Mouse (Mus musculus): ENCODE data around the gene Anapc1. TPM values are rescaled to one million over a fixed set of nuclear protein-coding genes. Genes with fewer than 3 reads are reported as not detected.
"Not testable (repeated sequence)": the region's sequence is repeated elsewhere in the genome, so short reads cannot be mapped to it uniquely, and the experiment has no call there.

Anapc1 gene
- total RNA-seq, 1 experiment from 2014 or later: 127 TPM

DNA sequence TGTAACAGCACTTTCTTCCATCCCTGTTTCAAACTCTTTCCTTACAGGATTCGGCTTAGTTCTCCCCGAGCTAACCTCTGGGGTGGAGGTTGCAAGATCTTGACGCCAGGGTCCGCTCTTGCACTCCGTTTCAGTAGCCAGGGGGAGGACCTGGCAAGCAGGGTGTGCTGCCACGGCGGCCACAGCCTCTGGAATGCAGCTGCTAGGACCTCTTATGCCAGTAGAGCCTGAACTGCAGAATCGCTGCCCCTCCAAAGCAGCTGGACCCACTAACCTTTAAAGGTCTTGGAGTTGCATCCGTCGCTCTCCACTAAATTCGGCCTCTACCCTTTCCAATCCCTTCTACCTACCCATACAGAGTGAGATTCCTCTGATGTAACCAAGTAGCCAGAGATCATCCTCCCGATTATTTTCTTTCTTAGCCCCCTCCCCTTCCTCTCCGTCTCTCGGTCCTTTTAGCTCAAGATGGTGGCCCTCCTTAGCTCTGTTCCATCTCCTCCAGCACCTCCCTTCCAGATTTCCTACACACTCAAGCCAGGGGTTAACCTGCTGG is 11.0 kb upstream of the Anapc1 start:
- ATAC-seq (ENCODE audit: extremely low read depth, insufficient number of reproducible peaks, low FRiP score, poor library complexity, severe bottlenecking): no peak

DNA sequence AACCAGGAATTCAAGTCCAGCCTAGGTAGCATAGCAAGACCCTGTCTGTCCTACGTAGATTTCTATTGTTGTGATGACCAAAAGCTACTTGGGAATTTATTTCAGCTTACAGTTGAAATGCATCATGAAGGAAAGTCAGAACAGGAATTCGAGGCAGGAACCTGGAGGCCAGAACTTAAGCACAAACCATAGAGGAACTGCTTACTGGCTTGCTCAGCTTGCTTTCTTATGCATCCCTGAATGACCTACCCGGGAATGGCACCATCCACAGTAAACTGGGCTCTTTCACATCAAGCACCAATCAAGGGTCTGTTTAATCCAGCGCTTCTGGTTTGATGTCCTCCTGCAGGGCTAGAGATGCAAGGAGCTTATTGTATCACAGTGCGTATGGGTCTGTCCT is 10.4 kb upstream of the Anapc1 start:
- no peak for ATAC-seq (ENCODE audit: extremely low read depth, insufficient number of reproducible peaks, low FRiP score, poor library complexity, severe bottlenecking)

DNA sequence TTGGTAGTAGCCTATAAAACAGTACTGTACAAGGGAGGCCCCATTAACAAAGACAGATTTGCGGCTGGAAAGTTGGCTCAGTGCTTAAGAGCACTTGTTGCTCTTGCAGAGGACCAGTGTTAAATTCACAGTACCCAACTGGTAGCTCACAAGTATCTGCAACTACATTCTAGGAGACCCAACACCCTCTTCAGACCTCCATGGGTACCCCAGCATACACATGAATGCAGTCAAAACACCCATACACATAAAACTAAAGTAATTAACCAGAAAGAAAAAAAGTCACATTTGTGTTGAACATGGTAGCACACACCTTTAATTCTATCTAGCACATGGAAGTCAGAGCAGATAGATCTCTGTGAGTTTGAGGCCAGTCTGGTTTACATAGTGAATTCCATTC is 9.9 kb upstream of the Anapc1 start:
- no peak for ATAC-seq (ENCODE audit: extremely low read depth, insufficient number of reproducible peaks, low FRiP score, poor library complexity, severe bottlenecking)

DNA sequence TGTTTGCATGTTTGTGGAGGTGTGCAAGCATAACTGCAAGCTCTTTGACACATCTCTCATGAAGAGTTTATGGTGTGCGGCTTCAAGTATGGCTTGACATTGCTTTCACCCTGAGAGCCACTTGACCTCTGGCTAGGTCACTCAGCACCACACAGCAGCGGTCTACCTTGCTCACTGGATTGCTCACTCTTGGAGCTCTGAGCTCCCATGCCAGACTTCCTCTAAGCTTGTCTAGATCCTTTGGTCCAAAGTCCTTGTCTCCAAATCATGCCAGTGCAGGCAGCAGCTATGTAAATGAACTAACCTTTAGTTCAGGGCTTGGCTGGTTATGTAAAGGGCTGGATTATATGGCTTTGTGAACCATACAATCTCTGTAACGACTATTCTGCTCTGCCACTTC is 9.2 kb upstream of the Anapc1 start:
- no peak for ATAC-seq (ENCODE audit: extremely low read depth, insufficient number of reproducible peaks, low FRiP score, poor library complexity, severe bottlenecking)

DNA sequence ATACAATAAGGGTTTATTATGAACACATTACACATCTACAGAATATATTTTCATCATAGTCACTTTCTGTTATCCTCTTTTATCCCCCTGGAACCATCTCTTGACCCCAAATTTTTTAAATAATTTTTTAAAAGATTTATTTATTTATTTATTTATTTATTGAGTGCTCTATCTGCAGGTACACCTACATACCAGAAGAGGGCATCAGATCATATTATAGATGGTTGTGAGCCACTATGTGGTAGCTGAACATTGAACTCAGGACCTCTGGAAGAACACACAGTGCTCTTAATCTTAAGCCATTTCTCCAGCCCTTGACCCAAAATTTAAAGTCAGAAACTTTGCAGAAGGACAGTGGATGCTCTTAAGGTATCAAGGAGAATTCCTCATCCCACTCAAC is 7.4 kb upstream of the Anapc1 start:
- no peak for ATAC-seq (ENCODE audit: extremely low read depth, insufficient number of reproducible peaks, low FRiP score, poor library complexity, severe bottlenecking)

DNA sequence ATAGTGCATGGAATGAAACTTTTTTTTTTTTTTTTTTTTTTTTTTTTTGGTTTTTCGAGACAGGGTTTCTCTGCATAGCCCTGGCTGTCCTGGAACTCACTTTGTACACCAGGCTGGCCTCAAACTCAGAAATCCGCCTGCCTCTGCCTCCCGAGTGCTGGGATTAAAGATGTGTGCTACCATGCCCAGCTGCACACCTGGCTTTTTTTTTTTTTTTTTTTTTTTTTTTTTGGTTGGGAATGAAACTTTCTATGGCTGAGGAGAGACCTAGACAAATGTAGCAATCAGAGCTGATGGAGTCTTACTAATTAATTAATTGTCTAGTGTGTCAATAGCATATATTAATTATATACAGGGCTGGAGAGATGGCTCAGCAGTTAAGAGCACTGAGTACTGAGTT is 6.6 kb upstream of the Anapc1 start:
- not testable (repeated sequence) for ATAC-seq (ENCODE audit: extremely low read depth, insufficient number of reproducible peaks, low FRiP score, poor library complexity, severe bottlenecking)

DNA sequence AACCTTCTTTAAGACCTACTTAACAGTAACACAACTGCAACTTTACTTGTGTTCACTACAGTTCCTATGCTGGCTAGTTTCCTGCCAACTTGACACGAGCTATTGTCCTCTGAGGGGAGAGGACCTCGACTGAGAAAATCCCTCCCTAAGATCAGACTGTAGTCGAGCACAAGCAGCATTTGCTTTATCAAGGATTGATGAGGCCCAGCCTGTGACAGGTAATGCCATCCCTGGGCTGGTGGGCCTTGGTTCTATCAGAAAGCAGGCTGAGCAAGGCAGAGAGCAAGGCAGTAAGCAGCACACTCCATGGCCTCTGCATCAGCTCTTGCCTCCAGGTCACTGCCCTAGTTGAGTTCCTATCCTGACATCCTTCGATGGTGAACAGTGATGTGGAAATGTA is 6.0 kb upstream of the Anapc1 start:
- no peak for ATAC-seq (ENCODE audit: extremely low read depth, insufficient number of reproducible peaks, low FRiP score, poor library complexity, severe bottlenecking)

DNA sequence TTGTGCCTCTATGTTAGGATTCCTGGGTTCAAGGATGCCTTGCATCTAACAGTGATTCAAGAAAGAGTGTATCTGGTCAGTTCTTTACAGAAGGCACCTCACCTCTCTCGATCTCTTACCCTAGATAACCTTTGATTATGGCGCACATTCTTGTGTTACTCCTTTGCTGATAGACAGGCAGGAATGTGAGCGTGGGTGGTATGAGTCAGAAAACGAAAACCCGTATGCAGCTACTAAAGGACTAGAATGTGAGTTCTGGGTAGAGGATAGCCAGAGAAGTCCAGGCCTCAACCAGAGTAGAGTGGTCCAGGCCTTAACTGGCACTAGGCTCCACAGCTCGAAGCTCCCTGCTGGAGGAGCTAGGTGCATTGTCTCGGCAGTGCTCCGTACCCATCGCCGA is 5.6 kb upstream of the Anapc1 start:
- no peak for ATAC-seq (ENCODE audit: extremely low read depth, insufficient number of reproducible peaks, low FRiP score, poor library complexity, severe bottlenecking)

DNA sequence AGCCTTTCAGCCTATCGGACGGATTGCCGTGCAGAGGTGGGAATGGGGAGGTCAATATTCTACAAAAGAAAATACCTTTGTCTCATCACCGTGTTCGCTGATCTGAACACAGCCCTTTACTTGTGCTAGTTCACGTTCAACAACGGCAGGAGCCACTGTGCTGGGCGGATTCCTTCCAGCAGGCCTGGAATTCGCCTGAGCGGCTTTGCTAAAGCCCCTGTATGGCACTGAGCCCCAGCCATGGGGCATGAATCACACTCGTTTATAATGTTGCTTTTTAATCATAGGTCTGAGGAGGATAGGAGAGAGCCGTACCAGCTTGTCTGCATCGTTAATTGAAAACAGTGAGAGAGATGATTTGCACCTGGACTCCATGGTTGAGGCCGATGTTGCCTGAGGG is 5.1 kb upstream of the Anapc1 start:
- no peak for ATAC-seq (ENCODE audit: extremely low read depth, insufficient number of reproducible peaks, low FRiP score, poor library complexity, severe bottlenecking)

DNA sequence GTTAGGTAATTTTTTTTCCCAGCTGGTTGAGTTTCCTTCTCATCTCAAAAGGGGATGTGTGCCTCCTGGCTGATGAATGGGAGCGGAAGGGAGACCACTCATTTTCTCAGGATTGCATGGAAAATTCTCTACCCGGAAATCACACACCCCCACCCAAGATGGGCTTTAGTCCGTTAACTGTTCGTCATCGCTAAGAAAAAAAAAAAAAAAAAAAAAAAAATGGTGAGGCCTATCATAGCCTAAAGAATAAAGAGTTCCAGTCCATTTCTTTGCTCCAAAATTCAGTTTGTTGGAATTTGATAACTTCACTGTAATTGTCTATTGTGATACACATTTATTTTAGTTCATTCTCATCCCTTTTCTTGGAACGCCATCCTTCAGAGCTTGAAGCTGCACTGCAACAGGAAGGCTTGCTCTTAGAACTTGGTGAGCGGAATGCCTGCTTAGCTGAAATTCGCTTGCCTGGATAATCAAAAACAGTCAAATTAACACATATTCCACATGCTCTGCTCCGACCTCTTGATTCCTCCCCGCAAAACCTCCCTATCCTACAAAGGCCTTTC is 448 bp upstream of the Anapc1 start:
- ATAC-seq (ENCODE audit: extremely low read depth, insufficient number of reproducible peaks, low FRiP score, poor library complexity, severe bottlenecking): no peak

DNA sequence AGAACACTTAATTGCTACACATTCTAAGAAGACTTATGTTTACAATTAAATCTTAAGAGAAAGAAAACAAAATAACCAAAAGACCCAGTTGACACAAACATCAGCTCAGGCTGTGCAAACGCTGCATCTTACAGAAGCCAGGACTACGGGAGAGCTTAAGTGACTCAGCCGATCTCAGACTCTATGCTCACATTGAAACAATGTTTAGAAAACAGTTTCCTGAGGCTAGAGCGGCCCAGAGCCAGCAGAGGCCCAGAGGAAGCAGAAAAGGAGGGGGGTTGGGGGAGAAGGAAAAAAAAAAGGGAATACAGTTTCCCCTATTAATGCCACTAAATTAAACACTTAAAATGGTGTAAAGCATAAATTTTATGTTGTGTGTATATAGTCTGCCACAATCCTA is 6.5 kb downstream of the Anapc1 start:
- no peak for ATAC-seq (ENCODE audit: extremely low read depth, insufficient number of reproducible peaks, low FRiP score, poor library complexity, severe bottlenecking)

DNA sequence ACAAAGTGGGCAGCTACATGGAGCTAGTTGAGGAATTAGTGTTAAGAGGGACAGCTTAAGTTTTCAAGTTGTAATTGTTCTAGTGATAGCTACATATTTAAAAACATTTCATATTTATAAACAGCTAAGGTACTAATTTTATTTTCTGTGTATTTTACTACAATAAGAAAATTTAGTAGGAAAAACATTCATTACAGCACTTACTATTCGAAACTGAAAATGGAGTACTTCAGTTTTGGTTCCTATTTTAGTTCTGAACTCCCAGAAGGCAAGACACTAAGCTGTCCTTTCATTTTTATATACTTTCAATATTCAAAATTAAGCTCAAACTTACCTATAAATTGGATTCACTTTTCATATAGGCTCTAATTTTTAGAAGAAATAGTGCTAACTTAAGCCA is 66.6 kb downstream of the Anapc1 start:
- ATAC-seq (ENCODE audit: extremely low read depth, insufficient number of reproducible peaks, low FRiP score, poor library complexity, severe bottlenecking): no peak

DNA sequence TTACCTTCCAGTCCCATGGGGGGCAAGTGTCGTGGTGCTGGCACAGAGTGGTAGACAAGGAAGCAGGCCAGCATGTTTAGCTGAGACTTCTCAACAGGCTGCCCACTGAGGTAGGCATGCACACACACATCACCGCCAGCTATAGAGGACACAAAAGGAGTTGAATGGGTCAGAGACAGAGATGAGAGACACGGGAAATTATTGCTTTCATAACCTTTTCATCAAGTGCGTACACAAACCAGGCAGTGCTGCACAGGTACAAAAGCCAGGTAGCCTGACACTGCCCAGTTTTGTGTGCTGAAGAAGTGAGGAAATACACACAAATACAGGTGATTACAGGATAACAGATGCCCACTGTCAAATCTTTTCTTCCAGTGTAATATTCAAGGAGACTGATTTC is 71.8 kb downstream of the Anapc1 start:
- ATAC-seq (ENCODE audit: extremely low read depth, insufficient number of reproducible peaks, low FRiP score, poor library complexity, severe bottlenecking): no peak

DNA sequence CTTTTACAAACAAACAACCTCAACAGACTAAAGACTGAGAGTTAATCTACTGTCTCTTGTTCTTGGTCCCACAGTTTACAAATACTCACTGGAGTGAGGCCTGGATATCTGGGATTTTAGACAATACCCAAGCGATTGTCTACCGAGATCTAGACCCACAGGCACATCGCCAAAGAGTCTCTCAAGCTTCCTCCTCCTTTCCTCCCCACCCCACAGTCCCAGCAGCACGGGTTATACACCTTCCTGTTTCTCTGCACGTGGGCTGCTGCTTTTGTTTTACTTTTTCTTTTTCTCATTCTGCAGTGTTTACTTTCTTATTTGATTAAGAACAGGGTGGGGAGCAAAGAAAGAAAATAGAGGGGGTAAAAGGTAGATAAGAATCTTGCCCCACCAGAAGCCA is 73.8 kb downstream of the Anapc1 start:
- no peak for ATAC-seq (ENCODE audit: extremely low read depth, insufficient number of reproducible peaks, low FRiP score, poor library complexity, severe bottlenecking)

DNA sequence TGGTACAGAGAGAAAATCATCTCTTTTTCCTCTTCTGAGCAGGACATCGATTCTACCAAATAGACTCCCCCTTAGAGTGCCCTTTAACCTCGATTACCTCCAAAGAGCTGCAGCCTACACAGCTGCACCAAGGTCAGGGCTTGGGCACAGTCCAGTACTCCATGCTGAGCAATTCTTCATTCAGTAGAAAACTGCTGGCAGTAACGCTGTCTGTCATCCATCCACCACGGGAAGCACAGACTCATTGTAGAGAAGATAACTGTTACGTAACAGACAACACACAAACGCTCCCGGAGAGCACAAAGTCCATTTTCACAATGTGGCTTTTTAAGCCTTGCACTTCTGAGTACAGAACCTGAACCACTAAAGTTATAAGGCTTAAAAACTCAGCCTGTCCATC is 74.9 kb downstream of the Anapc1 start:
- ATAC-seq (ENCODE audit: extremely low read depth, insufficient number of reproducible peaks, low FRiP score, poor library complexity, severe bottlenecking): no peak

DNA sequence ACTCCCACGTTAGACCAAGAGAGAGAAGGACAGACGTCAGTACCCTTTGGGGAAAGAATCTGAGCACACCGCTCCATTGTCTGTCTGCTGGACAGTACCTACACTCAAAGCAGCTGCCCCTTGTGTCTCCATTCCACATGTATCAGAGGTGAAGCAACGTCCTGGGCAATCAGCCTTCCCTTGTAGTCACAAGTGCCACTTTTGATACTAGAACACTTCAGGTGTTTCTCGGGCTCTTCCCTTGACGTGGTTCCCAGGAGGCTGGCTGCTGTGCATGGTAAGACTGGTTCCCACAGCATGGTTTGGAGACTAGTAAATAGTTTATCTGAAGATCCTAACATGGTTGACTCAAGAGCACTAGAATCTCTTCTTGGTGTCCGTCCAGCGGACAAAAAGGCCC is 76.0 kb downstream of the Anapc1 start:
- ATAC-seq (ENCODE audit: extremely low read depth, insufficient number of reproducible peaks, low FRiP score, poor library complexity, severe bottlenecking): no peak

DNA sequence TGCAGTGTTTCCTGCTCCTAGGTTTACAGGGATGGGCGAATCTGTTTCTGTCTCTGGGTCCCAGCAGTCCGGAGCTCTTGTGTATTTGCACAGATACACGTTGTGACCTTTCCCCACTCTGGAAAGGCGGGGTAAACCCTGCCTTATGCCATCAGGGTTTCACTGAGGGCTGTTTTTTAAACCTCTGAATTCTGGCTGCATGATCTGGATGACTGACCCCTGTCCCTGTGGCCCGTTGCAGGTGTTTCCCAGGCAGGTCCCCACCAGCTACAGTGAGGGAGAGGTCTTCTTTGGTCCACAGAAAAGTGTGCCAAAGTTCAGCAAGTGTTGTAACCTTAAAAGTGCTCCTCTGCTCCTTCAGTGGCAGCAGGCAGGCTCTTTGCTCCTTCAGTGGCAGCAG is 77.9 kb downstream of the Anapc1 start:
- ATAC-seq (ENCODE audit: extremely low read depth, insufficient number of reproducible peaks, low FRiP score, poor library complexity, severe bottlenecking): no peak

DNA sequence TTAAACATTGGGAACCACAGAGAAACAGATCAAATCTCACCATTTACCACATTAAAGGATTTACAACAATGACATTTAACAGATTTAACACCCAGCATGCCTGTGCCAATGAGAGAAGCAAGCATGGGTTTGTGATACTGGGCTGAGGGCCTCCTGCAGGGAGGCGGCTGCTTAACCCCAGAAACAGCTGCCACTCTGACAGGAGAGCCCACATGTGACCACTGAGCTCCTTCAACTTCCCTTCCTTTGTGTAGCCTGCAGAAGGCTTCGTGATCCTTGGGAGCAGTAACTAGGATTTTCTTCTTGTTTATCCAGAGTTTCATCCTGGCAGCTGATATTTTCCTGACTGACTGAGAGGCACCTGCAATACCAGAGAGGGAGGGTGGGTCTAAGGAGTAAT is 85.7 kb downstream of the Anapc1 start:
- no peak for ATAC-seq (ENCODE audit: extremely low read depth, insufficient number of reproducible peaks, low FRiP score, poor library complexity, severe bottlenecking)

DNA sequence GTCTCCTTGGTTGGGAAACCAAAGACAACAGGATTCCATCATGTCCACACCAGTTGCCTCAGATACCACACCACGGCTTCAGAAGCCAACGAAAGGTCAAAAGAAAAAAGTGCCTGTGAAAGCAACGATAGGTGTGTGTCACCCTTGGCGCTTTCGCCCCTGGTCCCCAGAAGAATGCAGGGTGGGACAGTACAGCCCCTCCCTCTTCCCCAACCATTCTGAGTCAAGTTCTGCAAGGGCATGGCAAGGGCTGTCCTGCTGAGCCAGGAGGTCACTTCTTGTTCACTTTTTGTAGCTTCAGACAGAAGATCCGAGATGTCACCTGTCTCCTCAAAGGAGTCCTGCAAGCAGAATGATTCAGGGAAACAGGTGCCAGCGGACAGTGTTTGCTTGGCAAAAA is 94.9 kb downstream of the Anapc1 start:
- no peak for ATAC-seq (ENCODE audit: extremely low read depth, insufficient number of reproducible peaks, low FRiP score, poor library complexity, severe bottlenecking)

DNA sequence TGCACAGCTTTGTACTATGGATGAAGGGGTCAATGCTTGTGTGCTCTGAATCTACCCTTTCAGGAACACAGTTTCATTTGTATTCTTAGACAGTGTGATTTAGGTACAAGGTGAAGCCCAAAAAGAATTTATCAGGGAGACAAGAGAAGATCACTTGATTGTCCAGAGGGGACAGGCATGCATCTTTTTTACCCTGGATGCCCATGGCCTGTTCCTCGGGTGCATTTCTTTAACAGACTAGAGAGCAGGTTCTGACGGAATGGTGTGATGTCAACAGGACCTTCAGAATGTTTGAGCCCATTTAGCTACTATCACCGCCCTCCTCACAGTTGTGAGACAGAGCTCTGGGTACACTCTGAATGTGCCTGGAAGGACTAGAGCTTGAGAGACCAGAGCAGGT is 96.3 kb downstream of the Anapc1 start, which contains the start of gene Spdye4c:
Spdye4c (plus strand) TSS at position 301 of the 400 bp plus-strand sequence.
- ATAC-seq (ENCODE audit: extremely low read depth, insufficient number of reproducible peaks, low FRiP score, poor library complexity, severe bottlenecking): no peak

DNA sequence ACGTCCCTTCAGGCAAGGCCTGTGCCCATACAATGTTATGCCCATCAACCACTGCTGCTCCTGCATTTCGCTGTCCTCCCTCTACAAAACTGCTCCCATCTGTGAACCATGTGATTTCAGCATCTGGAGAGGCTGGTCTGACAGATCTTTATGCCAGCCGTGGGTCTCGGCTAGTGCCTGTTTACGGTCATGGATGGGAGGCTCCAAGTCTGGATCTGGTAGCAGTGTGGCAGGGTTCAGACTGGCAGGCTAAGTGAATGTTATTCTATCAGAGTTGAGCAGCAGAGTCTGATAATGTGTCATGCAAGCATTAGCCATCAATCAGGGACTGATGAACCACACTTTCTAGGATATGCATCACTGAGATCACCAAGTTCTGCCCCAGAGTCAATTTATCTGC is 104.3 kb downstream of the Anapc1 start:
- no peak for ATAC-seq (ENCODE audit: extremely low read depth, insufficient number of reproducible peaks, low FRiP score, poor library complexity, severe bottlenecking)

Measured in neutrophil, adult 5-6 weeks (primary cell).